Mouse (Mus musculus): Measurements from ENCODE around the gene 6030408B16Rik. TPM values are rescaled to one million over a fixed set of nuclear protein-coding genes. Genes with fewer than 3 reads are reported as not detected.

Gene 6030408B16Rik
- polyA plus RNA-seq, 1 experiment from 2014 or later = 0.50 TPM

DNA sequence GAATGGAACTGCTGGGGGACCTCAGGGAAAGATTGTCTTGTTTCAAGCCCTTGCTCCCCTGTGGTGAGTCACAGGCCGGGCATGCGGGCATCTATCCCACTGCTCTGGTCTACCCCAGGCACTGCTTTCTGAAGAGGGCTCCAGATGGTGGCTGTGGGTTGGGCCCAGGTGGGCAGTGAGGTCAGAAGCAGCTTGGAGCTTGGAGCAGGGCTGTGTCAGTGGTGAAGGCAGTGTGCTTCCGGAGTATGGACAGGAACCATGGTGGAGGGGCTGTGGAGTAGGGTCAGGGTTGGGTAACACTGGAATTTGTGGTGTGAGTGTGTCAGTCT, 36.5 kb downstream of the 6030408B16Rik start:
- H3K4me1 ChIP-seq = peaks cover 35% of the 10 kb centered on the region

DNA sequence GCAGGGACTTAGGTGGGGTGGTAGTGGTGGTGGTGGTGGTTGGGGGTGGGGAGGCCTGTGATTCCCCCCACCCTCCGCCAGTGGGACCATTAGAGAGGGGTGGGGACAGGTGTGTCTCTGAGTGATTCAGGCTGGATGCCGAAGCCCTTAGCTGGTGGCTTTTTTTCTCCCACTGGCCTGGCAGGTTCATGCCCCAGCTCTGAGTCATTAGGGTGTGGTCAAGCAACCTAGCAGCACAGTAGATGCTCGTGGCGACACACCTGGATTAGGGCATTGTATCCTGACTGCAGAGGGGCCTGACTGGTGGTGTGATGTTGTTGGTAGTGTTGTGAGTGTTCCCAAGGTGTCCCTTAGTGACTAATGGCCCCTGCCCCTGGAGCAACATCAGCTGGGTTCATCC, 38.1 kb downstream of the 6030408B16Rik start:
- Histone ChIP-seq H3K9me3 (no peaks in the 10 kb centered on the region), H3K4me2 (no peak overlapping the region), H3K9ac (no peak overlapping the region), H3K4me3 (no peak overlapping the region), H3K27ac (0 out of 2 replicates have a peak overlapping the region, but pooled peaks have one; percentile 18), H3K4me1 (peaks cover 37% of the 10 kb centered on the region), H3K27me3 (no peaks in the 10 kb centered on the region), H3K36me3 (no peaks in the 10 kb centered on the region)
- no peak for ATAC-seq (ENCODE audit: insufficient number of reproducible peaks, low FRiP score, low TSS enrichment, low read depth)
- 68% methylated on average over 4 of the region's 4 CpGs for WGBS

More for the DNA sequence above, 36.5 kb downstream of the 6030408B16Rik start:
- ATAC-seq (ENCODE audit: insufficient number of reproducible peaks, low FRiP score, low TSS enrichment, low read depth) = no peak
- no peak overlapping the region for H3K4me3 ChIP-seq
- H3K36me3 ChIP-seq = no peaks in the 10 kb centered on the region
- H3K9me3 ChIP-seq = no peaks in the 10 kb centered on the region
- H3K9ac ChIP-seq = no peak overlapping the region
- H3K27me3 ChIP-seq = no peaks in the 10 kb centered on the region
- H3K4me2 ChIP-seq = no peak overlapping the region
- WGBS = 71% methylated on average over 3 of the region's 3 CpGs
- 0 out of 2 replicates have a peak overlapping the region, but pooled peaks have one; percentile 11 for H3K27ac ChIP-seq

DNA sequence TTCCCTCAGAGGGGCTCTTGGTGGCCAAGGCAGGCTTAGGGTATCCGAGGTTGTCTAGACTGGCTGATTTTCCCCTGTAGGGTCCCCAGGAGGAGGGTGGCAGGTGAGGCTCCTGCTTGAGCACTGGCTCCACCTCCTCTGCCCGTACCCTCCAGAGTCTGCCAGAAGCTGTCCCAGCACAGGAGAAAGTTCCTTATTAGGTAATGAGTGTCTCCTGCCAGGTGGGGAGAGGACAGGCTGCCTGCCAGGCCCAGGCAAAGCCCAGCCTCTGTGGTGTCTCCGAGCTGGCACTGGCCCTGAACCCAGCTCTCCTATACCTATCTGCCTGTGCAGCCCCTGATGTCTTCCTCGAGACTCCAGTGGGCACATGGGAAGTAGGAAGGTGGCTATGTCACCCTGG, 39.4 kb downstream of the 6030408B16Rik start:
- Histone ChIP-seq H3K36me3 (no peaks in the 10 kb centered on the region), H3K4me1 (peaks cover 44% of the 10 kb centered on the region), H3K9ac (no peak overlapping the region), H3K4me3 (no peak overlapping the region), H3K27ac (peak overlapping the region; percentile 74; the same call in 1 of the 2 replicates), H3K9me3 (no peaks in the 10 kb centered on the region), H3K27me3 (peaks cover 6% of the 10 kb centered on the region; the same call in 1 of the 2 replicates), H3K4me2 (no peak overlapping the region)
- WGBS = 52% methylated on average over 4 of the region's 4 CpGs
- ATAC-seq (ENCODE audit: insufficient number of reproducible peaks, low FRiP score, low TSS enrichment, low read depth) = no peak

DNA sequence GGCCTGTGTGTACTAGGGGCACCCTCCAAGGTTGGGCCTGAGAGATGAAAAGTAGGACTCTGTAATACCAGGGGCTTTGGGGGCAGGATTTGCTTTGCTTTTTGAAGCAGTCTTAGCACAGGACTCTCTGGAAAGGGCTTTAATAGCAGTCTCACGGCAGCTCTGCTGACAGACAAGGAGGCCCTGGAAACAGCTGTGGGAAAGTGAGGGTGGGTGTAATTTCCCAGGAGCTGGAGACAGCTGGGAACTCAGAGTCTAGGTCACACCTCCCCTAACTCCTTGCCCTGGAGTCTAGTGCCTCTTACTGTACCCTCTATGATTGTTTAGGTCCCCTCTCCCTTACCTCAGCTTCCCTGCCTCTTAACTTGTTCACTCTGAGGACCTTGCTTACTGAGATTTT, 40.2 kb downstream of the 6030408B16Rik start:
- ATAC-seq (ENCODE audit: insufficient number of reproducible peaks, low FRiP score, low TSS enrichment, low read depth) = no peak
- H3K36me3 ChIP-seq = no peaks in the 10 kb centered on the region
- peak overlapping the region; percentile 74 for H3K27ac ChIP-seq
- H3K27me3 ChIP-seq = peaks cover 6% of the 10 kb centered on the region; the same call in 1 of the 2 replicates
- H3K9me3 ChIP-seq = no peaks in the 10 kb centered on the region
- 0% methylated on average over 1 of the region's 1 CpGs for WGBS
- no peak overlapping the region for H3K4me2 ChIP-seq
- no peak overlapping the region for H3K9ac ChIP-seq
- peaks cover 46% of the 10 kb centered on the region for H3K4me1 ChIP-seq
- H3K4me3 ChIP-seq = no peak overlapping the region

DNA sequence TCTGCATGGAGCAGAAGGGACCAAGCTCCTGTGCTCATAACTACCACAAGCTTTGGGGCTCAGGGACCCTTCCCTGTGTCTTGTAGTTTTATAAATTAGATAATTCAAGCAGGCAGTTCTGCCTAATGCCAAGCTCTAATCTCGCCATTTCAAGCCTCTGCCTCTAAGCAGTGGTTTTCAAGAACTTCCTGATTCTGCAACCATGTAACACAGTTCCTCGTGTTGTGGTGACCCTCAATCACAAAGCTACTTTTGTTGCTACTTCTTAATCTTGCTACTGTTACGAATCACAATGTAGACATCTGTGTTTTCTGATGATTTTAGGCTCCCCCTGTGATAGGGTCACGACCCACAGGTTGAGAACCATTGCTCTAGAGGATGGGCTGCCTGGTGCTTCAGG, 40.6 kb downstream of the 6030408B16Rik start:
- H3K4me2 ChIP-seq = no peak overlapping the region
- no peak for ATAC-seq (ENCODE audit: insufficient number of reproducible peaks, low FRiP score, low TSS enrichment, low read depth)
- no peak overlapping the region for H3K9ac ChIP-seq
- peaks cover 6% of the 10 kb centered on the region; the same call in 1 of the 2 replicates for H3K27me3 ChIP-seq
- H3K9me3 ChIP-seq = no peaks in the 10 kb centered on the region
- peak overlapping the region; percentile 74 for H3K27ac ChIP-seq
- H3K36me3 ChIP-seq = no peaks in the 10 kb centered on the region
- H3K4me1 ChIP-seq = peaks cover 50% of the 10 kb centered on the region
- WGBS = 55% methylated on average over 4 of the region's 4 CpGs
- H3K4me3 ChIP-seq = no peak overlapping the region

DNA sequence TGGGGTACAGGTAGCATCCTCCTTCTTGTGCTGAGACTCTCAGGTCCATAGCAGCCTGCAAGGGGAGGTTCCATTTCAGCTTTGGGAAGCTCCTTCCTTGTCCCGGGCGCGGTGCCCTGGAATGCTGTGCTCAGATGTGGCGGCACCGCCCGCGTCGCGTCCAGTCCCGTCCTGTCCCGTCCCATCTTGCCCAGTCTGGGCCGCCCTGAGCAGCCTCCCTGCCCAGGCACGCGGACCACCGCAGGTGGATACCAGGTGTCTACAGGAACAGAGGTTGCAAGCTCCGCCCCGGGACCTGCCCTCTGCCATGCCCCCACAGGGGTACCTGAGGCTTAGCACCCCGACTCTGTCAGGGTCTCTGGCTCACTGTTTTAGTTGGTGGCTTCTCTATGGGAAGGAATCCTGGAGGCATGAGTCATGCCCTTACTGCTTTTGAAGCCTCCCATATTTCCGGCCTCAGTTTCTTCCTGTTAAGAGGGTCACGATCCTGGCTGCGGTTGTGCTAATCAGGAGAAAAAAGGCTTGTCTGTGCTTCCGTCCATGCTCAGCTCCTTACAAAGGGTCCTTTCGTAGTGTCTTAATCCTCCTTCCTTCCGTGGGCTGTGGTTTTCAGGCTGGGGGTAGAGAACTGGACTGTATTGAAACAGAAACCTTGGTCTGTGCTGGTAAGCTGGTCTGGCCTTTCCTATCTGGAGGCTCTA, 43.6 kb downstream of the 6030408B16Rik start:
- Histone ChIP-seq H3K9me3 (no peaks in the 10 kb centered on the region), H3K4me3 (no peak overlapping the region), H3K9ac (0 out of 2 replicates have a peak overlapping the region, but pooled peaks have one; percentile 3), H3K27ac (peak overlapping the region; percentile 72), H3K4me1 (peaks cover 37% of the 10 kb centered on the region), H3K27me3 (peaks cover 6% of the 10 kb centered on the region; the same call in 1 of the 2 replicates), H3K4me2 (0 out of 2 replicates have a peak overlapping the region, but pooled peaks have one; percentile 14), H3K36me3 (no peaks in the 10 kb centered on the region)
- ATAC-seq (ENCODE audit: insufficient number of reproducible peaks, low FRiP score, low TSS enrichment, low read depth) = peak; percentile 46; the same call in 1 of the 2 replicates
- 41% methylated on average over 24 of the region's 24 CpGs for WGBS

DNA sequence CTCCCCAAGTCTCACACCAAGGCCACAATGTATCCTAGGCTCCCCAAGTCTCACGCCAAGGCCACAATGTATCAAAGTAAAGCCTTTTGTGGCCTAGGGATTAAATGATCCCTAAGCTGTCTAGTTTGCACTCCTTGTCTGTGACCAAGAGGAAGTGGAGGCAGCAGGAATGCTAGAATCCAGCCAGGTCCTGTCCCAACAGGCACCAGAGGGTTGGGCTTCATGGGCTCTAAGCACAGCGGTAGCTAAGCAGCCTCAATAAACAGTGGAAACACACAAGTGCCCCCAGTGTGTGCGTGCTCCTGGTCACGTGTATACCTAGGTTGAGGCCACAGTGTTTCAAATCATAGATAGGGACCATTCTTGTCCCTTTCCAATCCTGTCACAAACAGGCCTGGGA, 45.3 kb downstream of the 6030408B16Rik start:
- H3K27ac ChIP-seq = peak overlapping the region; percentile 43; the same call in 1 of the 2 replicates
- H3K36me3 ChIP-seq = no peaks in the 10 kb centered on the region
- peaks cover 6% of the 10 kb centered on the region; the same call in 1 of the 2 replicates for H3K27me3 ChIP-seq
- no peak overlapping the region for H3K4me2 ChIP-seq
- H3K4me1 ChIP-seq = peaks cover 20% of the 10 kb centered on the region
- WGBS = 55% methylated on average over 4 of the region's 4 CpGs
- H3K9me3 ChIP-seq = no peaks in the 10 kb centered on the region
- no peak for ATAC-seq (ENCODE audit: insufficient number of reproducible peaks, low FRiP score, low TSS enrichment, low read depth)
- H3K9ac ChIP-seq = no peak overlapping the region
- H3K4me3 ChIP-seq = no peak overlapping the region

DNA sequence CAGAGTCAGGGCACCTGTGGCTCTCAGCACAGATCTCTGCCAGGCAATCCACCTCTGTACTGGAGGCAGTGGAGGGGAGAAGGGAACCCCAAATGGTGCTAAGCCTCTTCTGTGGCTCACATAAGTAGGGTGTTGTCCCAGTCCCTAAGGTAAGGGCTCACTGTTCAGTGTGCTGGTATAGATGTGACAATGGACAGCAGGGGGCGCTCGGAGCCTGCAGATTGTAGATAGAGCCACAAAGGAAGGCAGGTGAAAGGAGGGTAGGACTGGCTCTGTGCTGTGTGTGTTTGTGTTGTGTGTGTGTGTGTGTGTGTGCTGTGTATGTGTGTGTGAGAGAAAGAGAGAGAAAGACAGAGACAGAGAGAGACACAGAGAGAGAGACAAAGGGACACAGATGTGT, 46.5 kb downstream of the 6030408B16Rik start:
- H3K9me3 ChIP-seq = no peaks in the 10 kb centered on the region
- H3K4me2 ChIP-seq = no peak overlapping the region
- no peaks in the 10 kb centered on the region for H3K36me3 ChIP-seq
- H3K4me3 ChIP-seq = no peak overlapping the region
- ATAC-seq (ENCODE audit: insufficient number of reproducible peaks, low FRiP score, low TSS enrichment, low read depth) = peak; percentile 24; the same call in 1 of the 2 replicates
- 0% methylated on average over 2 of the region's 2 CpGs for WGBS
- H3K9ac ChIP-seq = no peak overlapping the region
- peaks cover 6% of the 10 kb centered on the region; the same call in 1 of the 2 replicates for H3K27me3 ChIP-seq
- H3K27ac ChIP-seq = no peak overlapping the region
- peaks cover 20% of the 10 kb centered on the region for H3K4me1 ChIP-seq

- WGBS = 62% methylated on average over 5 of the region's 5 CpGs
- no peak overlapping the region for H3K27ac ChIP-seq
- no peak overlapping the region for H3K4me2 ChIP-seq
- ATAC-seq (ENCODE audit: insufficient number of reproducible peaks, low FRiP score, low TSS enrichment, low read depth) = no peak
- no peaks in the 10 kb centered on the region for H3K36me3 ChIP-seq
- peaks cover 10% of the 10 kb centered on the region for H3K4me1 ChIP-seq
- no peak overlapping the region for H3K4me3 ChIP-seq
- no peaks in the 10 kb centered on the region for H3K27me3 ChIP-seq
- no peaks in the 10 kb centered on the region for H3K9me3 ChIP-seq
- no peak overlapping the region for H3K9ac ChIP-seq
Observed at GRCm38 (mm10) chr15:101341797-101342515, 48.9 kb downstream of the 6030408B16Rik start.

Other genes with a start within 250 kb of the 6030408B16Rik start
- not detected in 2 replicates for gene Gm47841, start 245.8 kb upstream of the 6030408B16Rik start, polyA plus RNA-seq (2015; fragmentation: Nextera tagmentation; extraction: Ambion mirVana)
- 0.09 and 0.12 TPM in 2 replicates for gene Fignl2, start 214.6 kb upstream of the 6030408B16Rik start, polyA plus RNA-seq (2015; fragmentation: Nextera tagmentation; extraction: Ambion mirVana)
- gene Ankrd33, start 177.5 kb upstream of the 6030408B16Rik start, polyA plus RNA-seq (2015; fragmentation: Nextera tagmentation; extraction: Ambion mirVana) = not detected in 2 replicates
- gene Acvrl1, start 164.7 kb upstream of the 6030408B16Rik start, polyA plus RNA-seq (2015; fragmentation: Nextera tagmentation; extraction: Ambion mirVana) = 16.3 and 17.7 TPM in 2 replicates
- gene Acvr1b, start 119.1 kb upstream of the 6030408B16Rik start, polyA plus RNA-seq (2015; fragmentation: Nextera tagmentation; extraction: Ambion mirVana) = 8.4 and 10.9 TPM in 2 replicates
- 5.3 and 7.2 TPM in 2 replicates for gene Grasp, start 69.0 kb upstream of the 6030408B16Rik start, polyA plus RNA-seq (2015; fragmentation: Nextera tagmentation; extraction: Ambion mirVana)
- 14.7 and 18.4 TPM in 2 replicates for gene Nr4a1, start 38.9 kb upstream of the 6030408B16Rik start, polyA plus RNA-seq (2015; fragmentation: Nextera tagmentation; extraction: Ambion mirVana)
- gene Atg101, start 8.9 kb upstream of the 6030408B16Rik start, polyA plus RNA-seq (2015; fragmentation: Nextera tagmentation; extraction: Ambion mirVana) = 69.7 and 69.9 TPM in 2 replicates
- gene Krt80, start 77.0 kb downstream of the 6030408B16Rik start, polyA plus RNA-seq (2015; fragmentation: Nextera tagmentation; extraction: Ambion mirVana) = 22.6 and 25.3 TPM in 2 replicates
- 162 and 164 TPM in 2 replicates for gene Krt7, start 117.8 kb downstream of the 6030408B16Rik start, polyA plus RNA-seq (2015; fragmentation: Nextera tagmentation; extraction: Ambion mirVana)
- gene Krt87, start 145.6 kb downstream of the 6030408B16Rik start, polyA plus RNA-seq (2015; fragmentation: Nextera tagmentation; extraction: Ambion mirVana) = 3.0 and 3.6 TPM in 2 replicates
- not detected in 2 replicates for gene Krt88, start 154.5 kb downstream of the 6030408B16Rik start, polyA plus RNA-seq (2015; fragmentation: Nextera tagmentation; extraction: Ambion mirVana)
- 0.35 and 1.3 TPM in 2 replicates for gene Krt81, start 170.5 kb downstream of the 6030408B16Rik start, polyA plus RNA-seq (2015; fragmentation: Nextera tagmentation; extraction: Ambion mirVana)
- gene Krt86, start 180.3 kb downstream of the 6030408B16Rik start, polyA plus RNA-seq (2015; fragmentation: Nextera tagmentation; extraction: Ambion mirVana) = 0.27 and 0.28 TPM in 2 replicates
- 0.58 and 1.7 TPM in 2 replicates for gene Krt83, start 198.3 kb downstream of the 6030408B16Rik start, polyA plus RNA-seq (2015; fragmentation: Nextera tagmentation; extraction: Ambion mirVana)
- 4.4 and 6.7 TPM in 2 replicates for gene Gm49425, start 224.0 kb downstream of the 6030408B16Rik start, polyA plus RNA-seq (2015; fragmentation: Nextera tagmentation; extraction: Ambion mirVana)
- gene Krt84, start 239.6 kb downstream of the 6030408B16Rik start, polyA plus RNA-seq (2015; fragmentation: Nextera tagmentation; extraction: Ambion mirVana) = 54.7 and 75.1 TPM in 2 replicates

All from limb, embryonic 15.5 days (tissue).